Mouse (Mus musculus): ENCODE measurements around the gene 9330182O14Rik. TPM values are rescaled to one million over a fixed set of nuclear protein-coding genes. Genes with fewer than 3 reads are reported as not detected.

The 9330182O14Rik gene
- total RNA-seq (2015) = not detected in 2 replicates
- total RNA-seq (2017) = not detected in 2 replicates

GRCm38 (mm10) chr15:40134152-40134792 is at the start of gene 9330182O14Rik:
TSS of gene 9330182O14Rik (plus strand) at chr15:40134365.
- peak; percentile 75 for ATAC-seq (replicated peaks; ENCODE audit: poor library complexity)

- no peak for ATAC-seq (replicated peaks; ENCODE audit: poor library complexity)
These were observed 30.9 kb upstream of the 9330182O14Rik start for GRCm38 (mm10) chr15:40103304-40103703.

GRCm38 (mm10) chr15:40105712-40106111 is 28.5 kb upstream of the 9330182O14Rik start:
- no peak for ATAC-seq (replicated peaks; ENCODE audit: poor library complexity)

- no peak for ATAC-seq (replicated peaks; ENCODE audit: poor library complexity)
These were observed 20.1 kb upstream of the 9330182O14Rik start for GRCm38 (mm10) chr15:40113888-40114576.

- no peak for ATAC-seq (replicated peaks; ENCODE audit: poor library complexity)
These were observed 19.4 kb upstream of the 9330182O14Rik start for GRCm38 (mm10) chr15:40114600-40115271.

- no peak for ATAC-seq (replicated peaks; ENCODE audit: poor library complexity)
These were observed 17.8 kb upstream of the 9330182O14Rik start for GRCm38 (mm10) chr15:40116396-40116795.

GRCm38 (mm10) chr15:40124211-40124953 is 9.8 kb upstream of the 9330182O14Rik start:
- no peak for ATAC-seq (replicated peaks; ENCODE audit: poor library complexity)

- ATAC-seq (replicated peaks; ENCODE audit: poor library complexity) = no peak
These were observed 4.7 kb upstream of the 9330182O14Rik start for GRCm38 (mm10) chr15:40129496-40129895.

- peak; percentile 88 for ATAC-seq (replicated peaks; ENCODE audit: poor library complexity)
These were observed 3.2 kb upstream of the 9330182O14Rik start for GRCm38 (mm10) chr15:40130880-40131478.

- ATAC-seq (replicated peaks; ENCODE audit: poor library complexity) = no peak
These were observed 1.8 kb upstream of the 9330182O14Rik start for GRCm38 (mm10) chr15:40132408-40132807.

GRCm38 (mm10) chr15:40144221-40144620 is 10.1 kb downstream of the 9330182O14Rik start:
- ATAC-seq (replicated peaks; ENCODE audit: poor library complexity) = peak; percentile 83

- no peak for ATAC-seq (replicated peaks; ENCODE audit: poor library complexity)
These were observed 23.5 kb downstream of the 9330182O14Rik start for GRCm38 (mm10) chr15:40157683-40158082.

- peak; percentile 69 for ATAC-seq (replicated peaks; ENCODE audit: poor library complexity)
These were observed 32.6 kb downstream of the 9330182O14Rik start for GRCm38 (mm10) chr15:40166560-40167275.

- ATAC-seq (replicated peaks; ENCODE audit: poor library complexity) = no peak
These were observed 33.3 kb downstream of the 9330182O14Rik start for GRCm38 (mm10) chr15:40167276-40168139.

- no peak for ATAC-seq (replicated peaks; ENCODE audit: poor library complexity)
These were observed 34.0 kb downstream of the 9330182O14Rik start for GRCm38 (mm10) chr15:40168140-40168688.

GRCm38 (mm10) chr15:40169061-40169460 is 34.9 kb downstream of the 9330182O14Rik start:
- no peak for ATAC-seq (replicated peaks; ENCODE audit: poor library complexity)

GRCm38 (mm10) chr15:40169705-40170104 is 35.5 kb downstream of the 9330182O14Rik start:
- ATAC-seq (replicated peaks; ENCODE audit: poor library complexity) = 0 out of 2 replicates have a peak, but pooled peaks have one; percentile 23

GRCm38 (mm10) chr15:40179423-40179822 is 45.3 kb downstream of the 9330182O14Rik start:
- no peak for ATAC-seq (replicated peaks; ENCODE audit: poor library complexity)

- no peak for ATAC-seq (replicated peaks; ENCODE audit: poor library complexity)
These were observed 52.9 kb downstream of the 9330182O14Rik start for GRCm38 (mm10) chr15:40187017-40187416.

Data from megakaryocyte progenitor cell, adult 5-6 weeks (primary cell).